Mouse (Mus musculus) heart, adult 2 months (tissue): ENCODE data around the gene Gm20388. TPM values are rescaled to one million over a fixed set of nuclear protein-coding genes. Genes with fewer than 3 reads are reported as not detected.

Experiments
- DNase-seq, 2 experiments: peaks; one replicate each; pipeline ENCODE4 v3.0.0; 2021
- H3K27ac ChIP-seq: fragments of 200-600 bp; 2 replicates; pipeline ENCODE4 v1.8.1; 2022
- H3K27me3 ChIP-seq: fragments of 200-500 bp; 2 replicates; pipeline ENCODE4 v1.6.1; 2012; ENCODE audit warnings: mild to moderate bottlenecking, low read length, inconsistent platforms, mixed read lengths; ENCODE audit not compliant: control insufficient read depth, insufficient read depth
- H3K36me3 ChIP-seq: fragments of 200-500 bp; 2 replicates; pipeline ENCODE4 v1.6.1; 2012; ENCODE audit warnings: low read length, inconsistent platforms; ENCODE audit not compliant: control insufficient read depth, insufficient read depth
- H3K4me1 ChIP-seq: fragments of 200-500 bp; 2 replicates; pipeline ENCODE4 v1.6.1; 2011; ENCODE audit warnings: low read length; ENCODE audit not compliant: control insufficient read depth, insufficient read depth
- H3K4me3 ChIP-seq: fragments of 200-600 bp; 2 replicates; pipeline ENCODE4 v1.8.1; 2022
- H3K79me2 ChIP-seq: fragments of 200-500 bp; replicated peaks from 2 replicates; pipeline ENCODE4 v1.6.1; 2012; ENCODE audit warnings: mild to moderate bottlenecking, inconsistent platforms, low read length, moderate library complexity, mixed read lengths; ENCODE audit not compliant: control insufficient read depth, insufficient read depth
- H3K9ac ChIP-seq: fragments of 200-500 bp; 2 replicates; pipeline ENCODE4 v1.6.1; 2012; ENCODE audit warnings: low read depth, mild to moderate bottlenecking, control low read depth, inconsistent platforms, low read length, mixed read lengths
- CTCF ChIP-seq: fragments of 200-600 bp; IDR thresholded peaks from 2 replicates; pipeline ENCODE4 v1.8.1; 2022; ENCODE audit warnings: antibody characterized with exemption, mild to moderate bottlenecking, moderate library complexity
- EP300 ChIP-seq: fragments of 200-500 bp; IDR thresholded peaks from 2 replicates; pipeline ENCODE4 v1.6.1; 2011; ENCODE audit warnings: low read depth, low read length, control low read depth; ENCODE audit not compliant: insufficient read depth
- POLR2A ChIP-seq: fragments of 200-500 bp; IDR thresholded peaks from 2 replicates; pipeline ENCODE4 v1.6.1; 2011; ENCODE audit warnings: mild to moderate bottlenecking, low read depth, low read length, control low read depth; ENCODE audit not compliant: insufficient read depth
- WGBS: fragments of 180-500 bp; shearing (Covaris S2); methylation state at CpG from one replicate; pipeline ENCODE4 v1.1.7; 2018; 5-methylcytosine and 5-hydroxymethylcytosine counted together
- intact Hi-C: fragments of 180-260 bp; cut with DNase I; formaldehyde crosslinking; loops from one replicate; pipeline ENCODE4 v1.15.1; 2025
- polyA plus RNA-seq: library from polyadenylated mRNA; depleted of rRNA; stranded (reverse); fragments of >200 nt; gene quantifications from 2 replicates; pipeline ENCODE4 v1.2.3, GENCODE M21; 2012
- total RNA-seq, 2 experiments: library from RNA; stranded (reverse); gene quantifications; 2 replicates each; pipeline ENCODE4 v1.2.3; 2021

Gm20388 gene
- total and polyA plus RNA-seq, 3 experiments, result 1.8 to 32.3 TPM; not detected in 1

GRCm38 (mm10) chr8:120399212-120399934 lies 488.7 kb downstream of the Gm20388 start:
- no peak overlapping the region for H3K4me3 ChIP-seq
- no peaks in the 10 kb centered on the region for H3K36me3 ChIP-seq
- H3K4me1 ChIP-seq, result no peaks in the 10 kb centered on the region
- no peaks in the 10 kb centered on the region for H3K27me3 ChIP-seq
- no peak overlapping the region for H3K27ac ChIP-seq
- TF ChIP-seq EP300 (no peak), POLR2A (no peak), CTCF (no peak)
- no peak for DNase-seq
- intact Hi-C loops, result no loop called here
- no peak overlapping the region for H3K9ac ChIP-seq
- WGBS, result 81% methylated on average over 33 of the region's 33 CpGs
- H3K79me2 ChIP-seq, result no peaks in the 10 kb centered on the region

GRCm38 (mm10) chr8:120401216-120401615 lies 490.6 kb downstream of the Gm20388 start:
- intact Hi-C loops, result no loop called here
- Histone ChIP-seq H3K4me3 (no peak overlapping the region), H3K27ac (no peak overlapping the region), H3K9ac (no peak overlapping the region), H3K36me3 (no peaks in the 10 kb centered on the region), H3K27me3 (no peaks in the 10 kb centered on the region), H3K79me2 (no peaks in the 10 kb centered on the region), H3K4me1 (no peaks in the 10 kb centered on the region)
- 89% methylated on average over 2 of the region's 2 CpGs for WGBS
- DNase-seq, result no peak
- TF ChIP-seq EP300 (no peak), POLR2A (no peak), CTCF (no peak)

GRCm38 (mm10) chr8:120401712-120402111 lies 491.1 kb downstream of the Gm20388 start:
- TF ChIP-seq EP300 (no peak), POLR2A (no peak), CTCF (no peak)
- Histone ChIP-seq H3K4me1 (no peaks in the 10 kb centered on the region), H3K9ac (no peak overlapping the region), H3K36me3 (no peaks in the 10 kb centered on the region), H3K79me2 (no peaks in the 10 kb centered on the region), H3K27ac (no peak overlapping the region), H3K27me3 (no peaks in the 10 kb centered on the region), H3K4me3 (no peak overlapping the region)
- no peak for DNase-seq
- intact Hi-C loops, result no loop called here
- WGBS, result 92% methylated on average over 7 of the region's 7 CpGs

- intact Hi-C loops, result no loop called here
- WGBS, result 88% methylated on average over 7 of the region's 7 CpGs
- no peak for TF ChIP-seq CTCF
- TF ChIP-seq POLR2A, result no peak
- TF ChIP-seq EP300, result no peak
- Histone ChIP-seq H3K79me2 (no peaks in the 10 kb centered on the region), H3K27ac (no peak overlapping the region), H3K4me1 (peaks cover 1% of the 10 kb centered on the region; the same call in 1 of the 2 replicates), H3K36me3 (no peaks in the 10 kb centered on the region), H3K4me3 (no peak overlapping the region), H3K27me3 (no peaks in the 10 kb centered on the region), H3K9ac (no peak overlapping the region)
- DNase-seq, result no peak
Measured at GRCm38 (mm10) chr8:120403606-120404269, 493.1 kb downstream of the Gm20388 start.

GRCm38 (mm10) chr8:120404609-120405036 lies 494.0 kb downstream of the Gm20388 start:
- TF ChIP-seq CTCF (peak; percentile 86), EP300 (no peak)
- Histone ChIP-seq H3K79me2 (no peaks in the 10 kb centered on the region), H3K36me3 (no peaks in the 10 kb centered on the region), H3K4me3 (no peak overlapping the region), H3K4me1 (peaks cover 1% of the 10 kb centered on the region; the same call in 1 of the 2 replicates), H3K9ac (no peak overlapping the region), H3K27ac (no peak overlapping the region), H3K27me3 (no peaks in the 10 kb centered on the region)
- intact Hi-C loops, result loop anchor here (5.0 kb wide), 1 partner anchor 103 kb away; no protein-coding TSS in a partner anchor
- peak; percentile 49 to 75 for DNase-seq
- 68% methylated on average over 7 of the region's 7 CpGs for WGBS
